Mouse (Mus musculus): ENCODE data around the gene Pstpip1. TPM values are rescaled to one million over a fixed set of nuclear protein-coding genes. Genes with fewer than 3 reads are reported as not detected.

Gene Pstpip1
- total RNA-seq, 2 experiments from 2014 or later = 0.52 to 0.71 TPM

- no peak for DNase-seq (ENCODE audit: low spot score)
Observed at GRCm38 (mm10) chr9:56106274-56107072, 16.7 kb downstream of the Pstpip1 start.

- no peak for DNase-seq (ENCODE audit: low spot score)
Observed at GRCm38 (mm10) chr9:56107527-56107926, 17.8 kb downstream of the Pstpip1 start.

GRCm38 (mm10) chr9:56108174-56108573, 18.4 kb downstream of the Pstpip1 start:
- DNase-seq (ENCODE audit: low spot score) = no peak

DNA sequence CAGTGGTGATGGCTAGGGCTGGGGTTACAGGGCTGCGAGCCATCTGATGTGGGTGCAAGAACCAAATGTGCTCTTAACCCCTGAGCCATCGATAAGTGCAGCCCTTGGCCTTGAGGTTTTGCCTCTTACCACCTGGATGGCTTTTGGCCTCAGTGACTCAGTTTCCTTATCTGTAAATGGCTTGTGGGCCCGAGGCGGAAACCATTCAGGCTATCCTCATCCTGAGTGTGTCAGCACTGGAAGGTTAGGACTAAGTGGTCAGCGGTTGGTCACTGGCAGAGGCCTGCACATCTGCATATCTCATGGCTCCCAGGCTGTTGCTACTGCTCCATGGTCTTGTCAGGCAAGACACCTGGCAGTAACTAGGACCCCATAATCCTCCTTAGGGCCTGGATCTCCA, 28.3 kb downstream of the Pstpip1 start:
- DNase-seq (ENCODE audit: low spot score) = no peak

- DNase-seq (ENCODE audit: low spot score) = peak; percentile 60
Observed at GRCm38 (mm10) chr9:56118582-56118981, 28.8 kb downstream of the Pstpip1 start.

GRCm38 (mm10) chr9:56119651-56120050, 29.9 kb downstream of the Pstpip1 start:
- DNase-seq (ENCODE audit: low spot score) = no peak

DNA sequence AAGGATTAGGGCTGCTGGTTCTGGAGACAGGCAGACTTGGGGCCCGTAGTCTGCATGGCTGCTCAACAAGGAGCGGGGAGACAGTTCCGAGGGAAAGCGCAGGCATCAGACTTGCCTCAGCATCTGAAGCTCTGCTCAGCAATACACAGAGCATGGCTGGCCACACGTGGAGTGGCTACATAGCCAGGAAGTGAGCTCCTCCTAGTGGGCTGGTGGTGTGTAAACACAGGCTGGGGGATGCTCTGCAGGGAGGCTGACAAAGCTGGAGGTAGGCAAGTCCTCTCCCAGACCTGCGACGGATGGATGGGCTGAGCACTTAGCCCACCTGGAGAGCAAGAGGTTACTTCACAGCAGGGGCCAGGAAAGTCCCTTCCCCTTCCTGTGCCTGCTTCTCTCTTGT, 31.3 kb downstream of the Pstpip1 start:
- peak; percentile 30 for DNase-seq (ENCODE audit: low spot score)

DNA sequence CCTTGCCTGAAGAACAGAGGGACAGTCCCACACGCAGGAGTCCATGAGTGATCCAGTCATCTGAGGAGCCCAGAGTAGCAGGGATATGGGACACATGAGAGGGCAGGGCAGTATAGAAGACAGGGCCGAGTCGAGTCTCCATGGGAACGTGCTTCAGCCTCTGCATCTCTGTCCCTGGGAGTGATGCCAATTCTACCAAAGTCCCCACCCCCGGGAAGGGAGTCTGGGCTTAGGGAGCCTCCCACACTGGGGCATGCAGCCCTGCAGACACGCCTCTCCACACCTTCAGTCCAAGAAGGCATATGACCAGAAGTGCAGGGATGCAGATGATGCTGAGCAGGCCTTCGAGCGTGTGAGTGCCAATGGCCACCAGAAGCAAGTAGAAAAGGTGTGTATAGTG, 33.2 kb downstream of the Pstpip1 start:
- DNase-seq (ENCODE audit: low spot score) = no peak

DNA sequence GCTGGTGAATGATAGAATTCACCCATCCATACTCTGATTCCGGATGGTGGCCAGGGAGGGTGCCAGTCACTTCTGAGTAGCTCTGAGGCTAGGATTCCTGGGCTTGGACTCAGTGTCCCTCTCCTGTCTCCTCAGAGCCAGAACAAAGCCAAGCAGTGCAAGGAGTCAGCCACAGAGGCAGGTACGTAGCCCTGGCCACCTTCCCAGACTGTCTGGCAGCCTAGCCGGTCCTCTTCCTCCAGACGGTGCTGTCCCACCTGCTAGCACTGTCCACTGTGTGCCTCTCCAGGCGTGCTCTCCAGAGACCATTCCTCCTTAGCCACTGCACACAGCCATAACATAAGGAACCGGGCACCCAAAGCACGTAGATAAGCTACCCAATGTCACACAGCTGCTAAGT, 33.9 kb downstream of the Pstpip1 start:
- DNase-seq (ENCODE audit: low spot score) = no peak

DNA sequence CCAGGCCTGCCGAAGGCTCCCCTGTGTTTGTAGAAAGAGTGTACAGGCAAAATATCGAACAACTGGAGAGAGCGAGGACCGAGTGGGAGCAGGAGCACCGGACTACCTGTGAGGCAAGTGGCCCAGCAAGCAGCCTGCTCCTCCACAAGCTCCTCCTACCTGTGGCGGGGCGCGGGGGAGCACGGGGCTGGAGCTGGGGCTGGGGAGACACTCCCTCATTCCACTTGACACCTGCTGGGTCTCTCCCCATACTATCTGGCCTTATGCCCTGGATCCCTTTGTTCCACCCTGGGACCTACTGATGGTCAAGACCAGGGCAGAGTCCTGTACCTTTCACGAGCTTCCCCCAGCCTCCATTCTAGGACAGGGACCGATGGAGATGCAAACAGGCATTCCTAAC, 34.8 kb downstream of the Pstpip1 start:
- no peak for DNase-seq (ENCODE audit: low spot score)

DNA sequence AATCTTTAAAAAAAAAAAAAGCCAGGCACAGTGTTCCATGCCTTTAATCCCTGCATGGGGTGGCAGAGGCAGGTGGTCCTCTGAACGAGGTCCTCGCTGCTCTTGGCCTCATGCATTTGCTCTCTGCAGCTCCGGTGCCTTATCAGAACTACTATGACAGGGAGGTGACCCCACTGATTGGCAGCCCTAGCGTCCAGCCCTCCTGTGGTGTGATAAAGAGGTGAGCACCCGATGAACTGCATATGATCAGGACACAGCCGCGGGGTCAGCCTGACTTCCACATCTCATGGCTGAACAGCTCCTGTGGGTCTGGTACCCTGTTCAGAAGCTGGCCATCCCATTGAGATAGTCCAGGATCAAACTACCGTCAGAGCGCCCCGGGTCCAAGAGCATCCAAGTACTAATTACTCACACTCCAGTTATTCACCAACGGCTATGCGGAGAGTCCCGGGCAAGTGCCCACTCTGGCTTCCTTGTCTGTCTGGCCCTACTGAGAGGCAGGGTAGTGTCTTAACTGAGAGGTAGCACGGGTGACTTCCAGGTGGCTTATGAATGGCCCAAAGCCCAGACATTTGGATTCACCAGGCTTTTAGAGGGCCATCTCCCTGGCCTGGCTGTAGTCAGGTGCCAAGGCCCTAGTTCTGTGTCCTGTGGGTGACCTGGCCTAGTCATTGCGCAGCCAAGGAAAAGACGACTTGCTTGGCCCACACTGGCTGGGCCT, 36.9 kb downstream of the Pstpip1 start:
- no peak for DNase-seq (ENCODE audit: low spot score)

- peak; percentile 27 for DNase-seq (ENCODE audit: low spot score)
Observed at GRCm38 (mm10) chr9:56128331-56128730, 38.6 kb downstream of the Pstpip1 start.

GRCm38 (mm10) chr9:56129951-56130350, 40.2 kb downstream of the Pstpip1 start:
- no peak for DNase-seq (ENCODE audit: low spot score)

- no peak for DNase-seq (ENCODE audit: low spot score)
Observed at GRCm38 (mm10) chr9:56130536-56130935, 40.8 kb downstream of the Pstpip1 start.

DNA sequence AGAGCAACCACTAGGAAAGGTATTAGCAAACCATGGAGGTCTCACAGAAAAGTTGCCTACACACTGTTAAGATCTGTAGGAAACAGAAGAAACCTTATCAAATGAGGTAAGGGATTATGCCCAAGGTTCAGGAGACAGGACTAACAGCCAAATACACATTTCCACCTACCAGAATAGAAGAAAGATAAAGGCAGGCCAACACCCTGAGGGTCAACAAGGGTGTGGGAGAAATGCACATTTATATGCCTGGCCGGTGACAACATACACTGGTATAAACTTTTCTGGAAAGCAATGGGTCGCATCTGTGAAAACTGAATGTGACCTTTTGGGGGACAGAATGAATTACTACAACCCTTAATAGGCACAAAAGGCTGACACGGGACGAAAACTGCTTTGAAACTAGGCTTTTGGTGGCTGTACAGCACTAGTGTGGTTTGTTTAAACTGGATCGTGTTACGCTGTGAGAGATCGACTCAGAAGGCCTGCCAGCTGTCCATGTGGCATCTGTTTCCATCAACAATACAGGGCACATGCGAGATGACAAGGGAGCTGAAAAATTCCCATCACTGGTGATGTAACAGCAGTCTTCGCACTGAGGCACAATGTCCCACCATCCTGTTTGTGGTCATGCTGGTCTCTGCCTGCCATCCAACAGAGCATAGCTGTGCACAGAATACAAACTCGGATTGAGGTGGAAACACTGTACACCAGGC, 42.2 kb downstream of the Pstpip1 start:
- DNase-seq (ENCODE audit: low spot score) = no peak

- DNase-seq (ENCODE audit: low spot score) = no peak
Observed at GRCm38 (mm10) chr9:56133970-56134369, 44.2 kb downstream of the Pstpip1 start.

- no peak for DNase-seq (ENCODE audit: low spot score)
Observed at GRCm38 (mm10) chr9:56134614-56135013, 44.9 kb downstream of the Pstpip1 start.

- DNase-seq (ENCODE audit: low spot score) = no peak
Observed at GRCm38 (mm10) chr9:56135590-56136197, 45.9 kb downstream of the Pstpip1 start.

DNA sequence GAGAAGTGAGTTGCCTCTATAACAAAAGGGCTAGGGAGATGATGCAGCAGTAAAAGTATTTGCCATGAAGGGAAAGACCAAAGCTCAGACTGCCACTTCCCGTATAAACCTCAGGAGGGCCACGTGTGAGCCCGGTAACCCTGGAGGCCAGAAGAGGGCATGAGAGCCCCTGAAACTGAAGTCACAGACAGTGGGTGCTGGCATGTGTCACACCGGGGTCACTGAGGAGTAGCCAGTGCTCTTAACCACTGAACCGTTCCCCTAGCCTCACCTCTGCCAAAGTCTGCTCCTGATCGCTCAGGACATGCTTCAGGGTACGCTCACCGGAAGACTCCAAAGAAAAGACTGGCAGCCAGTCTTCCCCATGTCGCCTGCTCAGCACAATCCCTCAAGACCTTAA, 52.0 kb downstream of the Pstpip1 start:
- no peak for DNase-seq (ENCODE audit: low spot score)

GRCm38 (mm10) chr9:56144366-56145003, 54.7 kb downstream of the Pstpip1 start:
- DNase-seq (ENCODE audit: low spot score) = no peak

GRCm38 (mm10) chr9:56146326-56146923, 56.7 kb downstream of the Pstpip1 start:
- DNase-seq (ENCODE audit: low spot score) = no peak

Data from gastrocnemius, adult 18-20 months (tissue).